ENCODE assay signal across 8 mouse cellular contexts in the genomic region with DNA sequence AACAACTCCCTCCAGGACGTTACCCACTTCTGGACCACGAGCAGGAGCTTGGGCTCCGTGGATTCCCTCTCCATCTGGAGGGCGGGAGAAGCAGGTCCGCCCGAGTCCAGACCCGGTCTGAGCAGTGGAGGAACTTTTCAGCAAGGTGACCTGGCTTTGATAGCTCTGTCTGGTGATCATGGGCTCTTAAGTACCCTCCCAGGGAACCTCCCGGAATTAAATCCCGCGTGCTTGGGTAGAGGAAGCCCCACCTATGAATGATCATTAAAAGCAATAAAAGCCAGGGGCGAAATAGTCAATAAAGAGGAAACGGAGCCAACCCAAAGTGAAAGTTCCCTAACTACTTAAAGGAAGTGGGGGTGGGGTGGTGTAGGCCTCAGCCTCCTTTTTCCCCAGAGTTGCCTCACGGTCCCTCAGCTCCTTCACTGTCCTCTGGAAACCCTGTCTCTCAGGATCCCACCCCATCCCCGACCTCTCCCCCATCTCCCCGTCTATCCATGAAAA. TPM values are rescaled to one million over a fixed set of nuclear protein-coding genes. Genes with fewer than 3 reads are reported as not detected.
DNase-seq lines count a peak whose midpoint lies in the region; ATAC-seq and TF ChIP-seq lines count a peak whose summit lies in the region.

No protein-coding gene starts in this region.

- H3K4me3 ChIP-seq in C2C12 (ENCODE audit: insufficient read depth, poor library complexity, severe bottlenecking) = peak overlapping the region; percentile 57
- peak overlapping the region; percentile 90 for H3K4me3 ChIP-seq in erythroblast, embryonic 14.5 days (replicated peaks)
- peak overlapping the region; percentile 87 for H3K4me3 ChIP-seq in limb, embryonic 13.5 days
- peak overlapping the region; percentile 89 for H3K4me3 ChIP-seq in neural tube, embryonic 13.5 days

- WGBS in limb, embryonic 13.5 days = 17% methylated on average over 15 of the region's 15 CpGs
- 22% methylated on average over 15 of the region's 15 CpGs for WGBS in neural tube, embryonic 13.5 days

- H3K79me3 ChIP-seq in C2C12 (ENCODE audit: low read depth) = peaks cover 17% of the 10 kb centered on the region

- no peak for TF ChIP-seq CTCF in C2C12 (IDR thresholded peaks at IDR 0.05; ENCODE audit: control insufficient read depth, insufficient read depth, insufficient read length)

- H3K27me3 ChIP-seq in C2C12 (ENCODE audit: control insufficient read depth, insufficient read depth, insufficient read length) = no peaks in the 10 kb centered on the region
- H3K27me3 ChIP-seq in erythroblast, embryonic 14.5 days (ENCODE audit: control insufficient read depth) = no peaks in the 10 kb centered on the region
- H3K27me3 ChIP-seq in limb, embryonic 13.5 days = no peaks in the 10 kb centered on the region
- H3K27me3 ChIP-seq in neural tube, embryonic 13.5 days = no peaks in the 10 kb centered on the region

- peak; percentile 33 for DNase-seq in 3134 (ENCODE audit: extremely low read depth, insufficient read length, low spot score)
- DNase-seq in layer of hippocampus, postnatal 10 days (ENCODE audit: low spot score in 2 of 2) = no peak
- DNase-seq in adrenal gland, adult (ENCODE audit: inconsistent age in 2 of 2, low spot score in 1 of 2) = no peak
- DNase-seq in layer of hippocampus, adult 9-11 months = no peak

- peak overlapping the region; percentile 93 for H3K4me2 ChIP-seq in limb, embryonic 13.5 days (replicated peaks)
- peak overlapping the region; percentile 63 for H3K4me2 ChIP-seq in neural tube, embryonic 13.5 days

- H3K9ac ChIP-seq in limb, embryonic 13.5 days = peak overlapping the region; percentile 94
- peak overlapping the region; percentile 52 for H3K9ac ChIP-seq in neural tube, embryonic 13.5 days

- peak overlapping the region; percentile 81 for H3ac ChIP-seq in C2C12 (ENCODE audit: control insufficient read depth, insufficient read length, low read depth)

- peaks cover 55% of the 10 kb centered on the region for H3K4me1 ChIP-seq in erythroblast, embryonic 14.5 days (ENCODE audit: control insufficient read depth)
- H3K4me1 ChIP-seq in limb, embryonic 13.5 days = peaks cover 48% of the 10 kb centered on the region
- peaks cover 43% of the 10 kb centered on the region for H3K4me1 ChIP-seq in neural tube, embryonic 13.5 days (replicated peaks)

- H3K27ac ChIP-seq in limb, embryonic 13.5 days = peak overlapping the region; percentile 99
- peak overlapping the region; percentile 95 for H3K27ac ChIP-seq in neural tube, embryonic 13.5 days (replicated peaks)

- no peak for ATAC-seq in limb, embryonic 13.5 days (ENCODE audit: low FRiP score, low read depth)
- ATAC-seq in neural tube, embryonic 13.5 days (ENCODE audit: low read depth) = peak; percentile 19; the same call in 1 of the 2 replicates

- no peaks in the 10 kb centered on the region for H3K36me3 ChIP-seq in C2C12 (ENCODE audit: control insufficient read depth, insufficient read depth)
- H3K36me3 ChIP-seq in erythroblast, embryonic 14.5 days (ENCODE audit: control insufficient read depth) = peaks cover 18% of the 10 kb centered on the region
- H3K36me3 ChIP-seq in limb, embryonic 13.5 days = peaks cover 8% of the 10 kb centered on the region; the same call in 1 of the 2 replicates
- H3K36me3 ChIP-seq in neural tube, embryonic 13.5 days = no peaks in the 10 kb centered on the region

- H3K79me2 ChIP-seq in C2C12 (ENCODE audit: control insufficient read depth, insufficient read depth) = peaks cover 41% of the 10 kb centered on the region

- no peaks in the 10 kb centered on the region for H3K9me3 ChIP-seq in erythroblast, embryonic 14.5 days (ENCODE audit: control insufficient read depth, low read length)
- H3K9me3 ChIP-seq in limb, embryonic 13.5 days = no peaks in the 10 kb centered on the region
- H3K9me3 ChIP-seq in neural tube, embryonic 13.5 days = no peaks in the 10 kb centered on the region

TF ChIP-seq in C2C12, 6 proteins besides CTCF, POLR2A, EP300 and RAD21:
- no peak for TF ChIP-seq MAX (IDR thresholded peaks at IDR 0.05)
- TF ChIP-seq MYOD1 (IDR thresholded peaks at IDR 0.05; ENCODE audit: control insufficient read depth, insufficient read length, low read depth) = no peak
- TF ChIP-seq FOSL1 (IDR thresholded peaks at IDR 0.05; ENCODE audit: insufficient read depth, low read length, poor library complexity, severe bottlenecking) = no peak
- no peak for TF ChIP-seq MYOG (IDR thresholded peaks at IDR 0.05; ENCODE audit: control insufficient read depth, extremely low read depth, insufficient read length)
- no peak for TF ChIP-seq CEBPB (IDR thresholded peaks at IDR 0.05; ENCODE audit: low read depth)
- TF ChIP-seq USF1 (IDR thresholded peaks at IDR 0.05; ENCODE audit: low read depth) = no peak
TF ChIP-seq in C2C12: peak in this region for 0.

RNA-seq across cellular contexts. Expression of a gene that starts 0.5 kb away (rescaled TPM):
- polyA plus RNA-seq in C2C12 (2012; fragmentation: generic; extraction: Trizol) = 13.0 TPM
- 7.3 and 8.3 TPM in 2 replicates for polyA plus RNA-seq in erythroblast, embryonic 14.5 days (2012)
- 96.6 and 102 TPM in 2 replicates for polyA plus RNA-seq in limb, embryonic 13.5 days (2015; fragmentation: Nextera tagmentation; extraction: Ambion mirVana)
- 54.6 and 58.9 TPM in 2 replicates for polyA plus RNA-seq in neural tube, embryonic 13.5 days (2015; fragmentation: Nextera tagmentation; extraction: Ambion mirVana)
- 10 to 100 TPM; 43.2 to 47.6 TPM for total RNA-seq in layer of hippocampus, postnatal 10 days (2021)

RNA-seq across cellular contexts. Expression of a gene that starts 42.4 kb away (rescaled TPM):
- not detected for polyA plus RNA-seq in C2C12 (2012; fragmentation: generic; extraction: Trizol)
- not detected in 2 replicates for polyA plus RNA-seq in erythroblast, embryonic 14.5 days (2012)
- 0.37 and 0.70 TPM in 2 replicates for polyA plus RNA-seq in limb, embryonic 13.5 days (2015; fragmentation: Nextera tagmentation; extraction: Ambion mirVana)
- polyA plus RNA-seq in neural tube, embryonic 13.5 days (2015; fragmentation: Nextera tagmentation; extraction: Ambion mirVana) = 0.36 and 0.85 TPM in 2 replicates
- not detected for total RNA-seq in layer of hippocampus, postnatal 10 days (2021)
